Mouse (Mus musculus): ENCODE data around the gene Tigar.

GRCm38 (mm10) chr6:127143576-127144288 lies 34.4 kb upstream of the Tigar start:
- TF ChIP-seq POLR2A (IDR thresholded peaks at IDR 0.05; ENCODE audit: insufficient read depth, low read length) (no peak), CTCF (IDR thresholded peaks at IDR 0.05; ENCODE audit: low read depth, low read length) (no peak)
